Comparison of ENCODE assay signal across 27 mouse cellular contexts in genomic region chr10:87880071-87880785, GRCm38 (mm10). TPM values are rescaled to one million over a fixed set of nuclear protein-coding genes. Genes with fewer than 3 reads are reported as not detected.
DNase-seq lines count a peak whose midpoint lies in the region; ATAC-seq and TF ChIP-seq lines count a peak whose summit lies in the region.
"Had no signal": no experiment of that assay in that cellular context is flagged by ENCODE, and none has a peak within 500 bp of the region (broad histone marks: within the 10 kb centered on the region; RNA-seq: fewer than 3 reads in every experiment).

No protein-coding gene starts in this region.

- H3K4me3 ChIP-seq in lung, embryonic 14.5 days (ENCODE audit: low read depth, low read length), result no peak overlapping the region
- H3K4me3 ChIP-seq in lung, adult 2 months (replicated peaks; ENCODE audit: extremely low read depth, low read depth, low read length), result no peak overlapping the region
- no peak overlapping the region for H3K4me3 ChIP-seq in embryonic fibroblast, embryonic 13.5 days (ENCODE audit: insufficient read depth, low read length)
- H3K4me3 ChIP-seq in stomach, embryonic 16.5 days (replicated peaks; ENCODE audit: low read length), result no peak overlapping the region
- H3K4me3 ChIP-seq: forebrain, embryonic 10.5 days; forebrain, embryonic 15.5 days; gastrocnemius, adult 2 months; heart, adult 2 months; heart, embryonic 12.5 days; hindbrain, embryonic 15.5 days; kidney, embryonic 15.5 days; left cerebral cortex, adult 2 months; limb, embryonic 12.5 days; liver, embryonic 15.5 days; midbrain, embryonic 15.5 days had no signal

- DNase-seq in lung, embryonic 14.5 days, result peak; percentile 85
- DNase-seq in lung, adult 2 months, result no peak
- peak; percentile 97 for DNase-seq in 3T3-L1 (ENCODE audit: low read depth, low spot score)
- DNase-seq in right cerebral cortex, postnatal 4 days, result no peak
- DNase-seq in right cerebral cortex, postnatal 25 days, result no peak
- DNase-seq: adrenal gland, postnatal 10 days; cerebellum, adult 11 months; cerebellum, adult 9-10 months; cerebellum, postnatal 36 days; gastrocnemius, adult 2 months; gastrocnemius, postnatal 36 days; heart, adult 2 months; kidney, adult 18-20 months; kidney, postnatal 25 days; thymus, adult 2 months; thymus, postnatal 4 days had no signal

- no peaks in the 10 kb centered on the region for H3K9me3 ChIP-seq in lung, embryonic 14.5 days (ENCODE audit: low read depth, low read length)
- H3K9me3 ChIP-seq in stomach, embryonic 16.5 days (replicated peaks; ENCODE audit: control insufficient read depth, low read length), result no peaks in the 10 kb centered on the region
- H3K9me3 ChIP-seq: forebrain, embryonic 10.5 days; forebrain, embryonic 15.5 days; heart, embryonic 12.5 days; hindbrain, embryonic 15.5 days; kidney, embryonic 15.5 days; limb, embryonic 12.5 days; liver, embryonic 15.5 days; midbrain, embryonic 15.5 days had no signal

- H3K27ac ChIP-seq in lung, embryonic 14.5 days (ENCODE audit: low read depth), result no peak overlapping the region
- peak overlapping the region; percentile 84 for H3K27ac ChIP-seq in embryonic fibroblast, embryonic 13.5 days (ENCODE audit: insufficient read depth, low read length)
- 0 out of 2 replicates have a peak overlapping the region, but pooled peaks have one; percentile 48 for H3K27ac ChIP-seq in stomach, embryonic 16.5 days (ENCODE audit: low read length)
- H3K27ac ChIP-seq: forebrain, embryonic 10.5 days; forebrain, embryonic 15.5 days; gastrocnemius, adult 2 months; heart, adult 2 months; hindbrain, embryonic 15.5 days; kidney, embryonic 15.5 days; left cerebral cortex, adult 2 months; limb, embryonic 12.5 days; liver, embryonic 15.5 days; midbrain, embryonic 15.5 days had no signal

- H3K4me1 ChIP-seq in lung, embryonic 14.5 days (ENCODE audit: insufficient read depth), result no peaks in the 10 kb centered on the region
- H3K4me1 ChIP-seq in lung, adult 2 months (ENCODE audit: control insufficient read depth, insufficient read depth, low read length), result no peaks in the 10 kb centered on the region
- peaks cover 15% of the 10 kb centered on the region for H3K4me1 ChIP-seq in embryonic fibroblast, embryonic 13.5 days (ENCODE audit: control insufficient read depth, insufficient read depth, low read length)
- no peaks in the 10 kb centered on the region for H3K4me1 ChIP-seq in stomach, embryonic 16.5 days (ENCODE audit: control insufficient read depth, insufficient read depth, low read length)
- H3K4me1 ChIP-seq: forebrain, embryonic 10.5 days; forebrain, embryonic 15.5 days; heart, embryonic 12.5 days; hindbrain, embryonic 15.5 days; kidney, embryonic 15.5 days; limb, embryonic 12.5 days; liver, embryonic 15.5 days; midbrain, embryonic 15.5 days had no signal

- no peak overlapping the region for H3K9ac ChIP-seq in lung, embryonic 14.5 days
- H3K9ac ChIP-seq in stomach, embryonic 16.5 days (ENCODE audit: low read length), result no peak overlapping the region
- H3K9ac ChIP-seq: forebrain, embryonic 15.5 days; heart, embryonic 12.5 days; hindbrain, embryonic 15.5 days; kidney, embryonic 15.5 days; limb, embryonic 12.5 days; liver, embryonic 15.5 days; midbrain, embryonic 15.5 days had no signal

- 42% methylated on average over 7 of the region's 7 CpGs for WGBS in lung, embryonic 14.5 days
- WGBS in lung, adult 2 months, result 77% methylated on average over 7 of the region's 7 CpGs
- 58% methylated on average over 7 of the region's 7 CpGs for WGBS in stomach, embryonic 16.5 days

- H3K4me2 ChIP-seq in lung, embryonic 14.5 days, result no peak overlapping the region
- no peak overlapping the region for H3K4me2 ChIP-seq in stomach, embryonic 16.5 days (ENCODE audit: low read depth, low read length)
- H3K4me2 ChIP-seq: forebrain, embryonic 15.5 days; heart, embryonic 12.5 days; hindbrain, embryonic 15.5 days; kidney, embryonic 15.5 days; limb, embryonic 12.5 days; liver, embryonic 15.5 days; midbrain, embryonic 15.5 days had no signal

- TF ChIP-seq POLR2A in lung, adult 2 months (IDR thresholded peaks at IDR 0.05; ENCODE audit: borderline replicate concordance, extremely low read depth, low read depth, low read length), result no peak
- TF ChIP-seq POLR2A in embryonic fibroblast, embryonic 13.5 days (IDR thresholded peaks at IDR 0.05; ENCODE audit: low read depth, low read length), result no peak

- H3K27me3 ChIP-seq in lung, embryonic 14.5 days (ENCODE audit: insufficient read depth, low read length), result no peaks in the 10 kb centered on the region
- no peaks in the 10 kb centered on the region for H3K27me3 ChIP-seq in stomach, embryonic 16.5 days (ENCODE audit: control insufficient read depth, insufficient read depth, low read length)
- H3K27me3 ChIP-seq: forebrain, embryonic 15.5 days; heart, embryonic 12.5 days; hindbrain, embryonic 15.5 days; kidney, embryonic 15.5 days; liver, embryonic 15.5 days; midbrain, embryonic 15.5 days had no signal

- 0 out of 2 replicates have a peak, but pooled peaks cover 3% of the 10 kb centered on the region for H3K36me3 ChIP-seq in lung, embryonic 14.5 days (ENCODE audit: insufficient read depth)
- no peaks in the 10 kb centered on the region for H3K36me3 ChIP-seq in stomach, embryonic 16.5 days (ENCODE audit: control insufficient read depth, insufficient read depth, low read length)
- H3K36me3 ChIP-seq: forebrain, embryonic 10.5 days; forebrain, embryonic 15.5 days; hindbrain, embryonic 15.5 days; kidney, embryonic 15.5 days; limb, embryonic 12.5 days; liver, embryonic 15.5 days; midbrain, embryonic 15.5 days had no signal

- no peak for TF ChIP-seq CTCF in lung, embryonic 14.5 days (IDR thresholded peaks at IDR 0.05; ENCODE audit: low read depth)
- TF ChIP-seq CTCF in lung, adult 2 months (IDR thresholded peaks at IDR 0.05; ENCODE audit: insufficient read depth, low read length), result no peak
- TF ChIP-seq CTCF in embryonic fibroblast, embryonic 13.5 days (IDR thresholded peaks at IDR 0.05; ENCODE audit: borderline replicate concordance, insufficient read depth, low read length), result no peak

- ATAC-seq in lung, embryonic 14.5 days (ENCODE audit: insufficient read depth), result peak; percentile 94
- ATAC-seq in stomach, embryonic 16.5 days (ENCODE audit: insufficient read depth, low FRiP score), result peak; percentile 72
- ATAC-seq: forebrain, embryonic 15.5 days; midbrain, embryonic 15.5 days had no signal

RNA-seq across cellular contexts. Expression of gene Igf1, which starts 22.2 kb away (rescaled TPM):
- 77.2 and 80.4 TPM in 2 replicates for polyA plus RNA-seq in lung, embryonic 14.5 days (2014; fragmentation: Nextera tagmentation; extraction: Ambion mirVana)
- polyA plus RNA-seq in lung, adult 2 months (2012; rRNA removed), result 23.6 and 25.7 TPM in 2 replicates
- 8.4 and 73.2 TPM in 2 replicates for polyA plus RNA-seq in embryonic fibroblast, embryonic 13.5 days (2011; ENCODE audit: insufficient read length, low read depth, missing spikeins)
- polyA plus RNA-seq in stomach, embryonic 16.5 days (2015; fragmentation: Nextera tagmentation; extraction: Ambion mirVana), result 145 and 146 TPM in 2 replicates

Comparison
In these comparisons a context has a peak if more than half of its experiments do, and no peak if none do; other contexts are left out.
1. DNase-seq: peak in lung, embryonic 14.5 days (single experiment) and 3T3-L1 (single experiment); none in lung, adult 2 months (single experiment), right cerebral cortex, postnatal 4 days (single experiment) and right cerebral cortex, postnatal 25 days (single experiment).